Mouse (Mus musculus): ENCODE results near the gene Coro6.

GRCm38 (mm10) chr11:77456866-77457265 is 5.3 kb upstream of the Coro6 start:
- TF ChIP-seq CTCF (IDR thresholded peaks at IDR 0.05; ENCODE audit: insufficient read depth, low read depth, low read length) (no peak), POLR2A (IDR thresholded peaks at IDR 0.05; ENCODE audit: insufficient read depth, low read depth, low read length) (no peak)
